Mouse (Mus musculus): ENCODE measurements around the gene Pramel6.
"Not testable (repeated sequence)": the region's sequence is repeated elsewhere in the genome, so short reads cannot be mapped to it uniquely, and the experiment has no call there.

GRCm38 (mm10) chr2:87525899-87526616 lies 19.7 kb downstream of the Pramel6 start:
- not testable (repeated sequence) for TF ChIP-seq POLR2A (IDR thresholded peaks at IDR 0.05; ENCODE audit: low read depth, low read length); CTCF (IDR thresholded peaks at IDR 0.05; ENCODE audit: borderline replicate concordance, insufficient read depth, low read length)

Measured in embryonic fibroblast, embryonic 13.5 days (primary cell).